Mouse (Mus musculus): ENCODE data around the gene Osbpl9.

Osbpl9 gene

GRCm38 (mm10) chr4:109207524-109207923 lies 5.5 kb upstream of the Osbpl9 start:
- no peak for DNase-seq (ENCODE audit: low spot score in 2 of 2)

DNA sequence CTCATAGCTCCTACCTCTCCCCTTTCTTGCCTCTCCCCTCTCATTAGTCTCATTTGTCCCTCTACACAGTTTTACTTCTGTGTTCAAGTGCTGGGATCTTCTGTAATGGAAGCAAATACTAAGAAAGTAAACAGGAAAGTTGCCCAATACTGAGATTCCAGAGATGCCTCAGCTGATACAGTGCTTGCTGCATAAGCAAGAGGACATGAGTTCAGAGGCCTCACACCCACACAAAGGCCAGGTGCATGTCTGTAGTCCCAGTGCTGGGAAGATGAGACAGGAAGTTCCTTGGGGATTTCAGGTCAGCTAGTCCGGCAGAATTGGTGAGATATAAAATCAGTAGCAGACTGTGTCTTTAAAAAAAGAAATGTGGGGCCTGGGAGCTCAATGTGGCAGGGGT lies 2.3 kb upstream of the Osbpl9 start:
- DNase-seq (ENCODE audit: low spot score in 2 of 2), result no peak

DNA sequence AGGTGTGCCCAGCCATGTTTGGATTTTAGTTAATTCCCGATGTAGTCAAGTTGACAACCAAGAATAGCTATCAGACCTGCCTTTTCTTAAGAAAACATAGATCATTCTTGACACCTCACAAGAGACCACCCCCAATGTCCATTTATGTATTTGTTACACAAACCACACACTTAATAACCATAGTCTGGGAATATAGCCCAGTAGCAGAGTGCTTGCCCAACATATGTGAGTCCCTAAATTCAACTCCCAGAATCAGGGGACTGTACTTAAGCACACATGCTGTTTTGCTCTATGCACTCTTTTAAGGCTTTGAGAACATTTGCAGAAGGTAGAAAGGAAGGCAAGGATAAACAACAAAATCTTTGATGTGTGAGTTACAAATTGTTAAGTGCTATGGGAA lies 1.9 kb upstream of the Osbpl9 start:
- no peak for DNase-seq (ENCODE audit: low spot score in 2 of 2)

- no peak for DNase-seq (ENCODE audit: low spot score in 2 of 2)
Measured at GRCm38 (mm10) chr4:109199069-109199468, 3.0 kb downstream of the Osbpl9 start.

GRCm38 (mm10) chr4:109195900-109196629 lies 6.0 kb downstream of the Osbpl9 start:
- DNase-seq (ENCODE audit: low spot score in 2 of 2), result no peak

- DNase-seq (ENCODE audit: low spot score in 2 of 2), result no peak
Measured at GRCm38 (mm10) chr4:109193886-109194285, 8.2 kb downstream of the Osbpl9 start.

DNA sequence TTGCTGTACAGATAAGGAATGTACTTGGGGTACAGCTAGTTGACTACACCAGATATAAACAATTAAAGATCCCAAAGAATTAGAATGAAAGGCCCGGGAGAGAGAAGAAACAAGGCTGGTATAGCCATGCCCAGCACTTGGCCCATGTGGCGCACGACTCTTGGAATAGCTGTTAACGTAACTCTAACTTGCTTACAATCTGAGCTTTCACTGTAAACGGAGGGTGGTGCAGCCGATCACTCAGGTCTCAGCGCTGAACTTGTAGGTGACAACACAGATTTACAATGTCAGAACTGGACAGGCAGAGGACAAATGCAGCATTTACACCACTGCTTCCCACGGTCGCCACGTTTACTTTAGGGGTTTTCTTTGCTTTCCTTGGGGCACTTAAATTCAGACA lies 10.5 kb downstream of the Osbpl9 start:
- DNase-seq (ENCODE audit: low spot score in 2 of 2), result no peak

- no peak for DNase-seq (ENCODE audit: low spot score in 2 of 2)
Measured at GRCm38 (mm10) chr4:109185616-109186405, 16.3 kb downstream of the Osbpl9 start.

DNA sequence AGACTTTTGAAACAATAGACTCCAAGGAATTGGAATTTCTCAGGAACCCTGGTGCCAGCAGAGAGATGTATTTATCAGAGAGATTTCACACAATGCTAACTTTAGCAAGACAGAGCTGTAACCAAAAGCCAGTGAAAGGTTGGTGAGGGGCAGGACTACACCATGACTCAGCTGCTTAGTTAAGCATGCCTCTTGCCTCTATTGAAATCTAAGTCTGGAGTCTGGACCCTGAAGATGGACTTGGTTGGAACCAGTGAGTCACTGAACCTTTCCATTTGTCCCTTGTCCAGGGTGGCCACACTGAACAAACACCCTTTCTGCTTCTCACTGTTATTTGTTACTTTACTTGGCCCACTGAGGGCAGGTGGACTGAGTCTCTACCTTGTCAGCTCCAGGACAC lies 26.4 kb downstream of the Osbpl9 start:
- no peak for DNase-seq (ENCODE audit: low spot score in 2 of 2)

GRCm38 (mm10) chr4:109173775-109174440 lies 28.2 kb downstream of the Osbpl9 start:
- DNase-seq (ENCODE audit: low spot score in 2 of 2), result no peak

GRCm38 (mm10) chr4:109173369-109173768 lies 28.7 kb downstream of the Osbpl9 start:
- DNase-seq (ENCODE audit: low spot score in 2 of 2), result no peak

- DNase-seq (ENCODE audit: low spot score in 2 of 2), result peak; percentile 89 to 95
Measured at GRCm38 (mm10) chr4:109165521-109166173, 36.4 kb downstream of the Osbpl9 start.

- peak; percentile 51 to 60 for DNase-seq (ENCODE audit: low spot score in 2 of 2)
Measured at GRCm38 (mm10) chr4:109156481-109157261, 45.4 kb downstream of the Osbpl9 start.

GRCm38 (mm10) chr4:109156073-109156472 lies 46.0 kb downstream of the Osbpl9 start:
- DNase-seq (ENCODE audit: low spot score in 2 of 2), result peak in 1 of 2 experiments; percentile 30

- DNase-seq (ENCODE audit: low spot score in 2 of 2), result no peak
Measured at GRCm38 (mm10) chr4:109150214-109150613, 51.9 kb downstream of the Osbpl9 start.

GRCm38 (mm10) chr4:109149411-109149810 lies 52.7 kb downstream of the Osbpl9 start:
- no peak for DNase-seq (ENCODE audit: low spot score in 2 of 2)

DNA sequence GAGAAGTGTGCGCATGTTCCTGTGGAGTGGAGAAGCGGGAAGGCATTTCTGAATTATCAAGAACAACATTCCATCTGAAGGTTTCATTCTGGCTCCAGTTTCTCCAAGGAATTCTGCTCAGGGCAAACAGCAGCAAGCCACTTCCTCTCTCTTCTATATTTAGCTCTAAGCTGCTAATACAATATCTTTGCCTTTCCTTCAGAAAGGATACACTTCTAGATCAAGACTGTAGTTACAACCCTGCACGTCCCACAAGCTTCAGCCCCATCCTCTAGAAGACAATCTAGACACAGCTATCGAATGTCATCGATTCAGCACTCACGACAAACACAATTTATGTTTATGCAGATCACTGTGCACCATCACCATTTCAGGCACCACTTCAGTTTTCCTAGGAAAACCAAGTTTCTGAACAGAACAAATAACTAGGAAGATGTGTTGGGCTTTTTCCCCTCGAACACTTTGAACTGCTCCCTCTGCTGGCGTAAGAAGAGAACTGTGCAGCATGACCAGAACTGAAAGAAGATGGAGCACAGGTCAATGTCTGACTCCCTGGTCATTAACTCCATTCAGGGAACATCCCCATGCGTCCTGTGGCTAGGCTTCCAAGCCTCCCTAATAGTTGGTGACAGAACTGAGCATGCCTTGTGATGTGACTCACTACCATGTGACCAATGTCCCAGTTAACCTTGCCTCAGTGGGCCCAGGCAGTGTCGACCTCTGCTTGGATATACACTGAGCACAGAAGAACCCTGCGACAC lies 54.6 kb downstream of the Osbpl9 start:
- peak; percentile 38 to 64 for DNase-seq (ENCODE audit: low spot score in 2 of 2)

DNA sequence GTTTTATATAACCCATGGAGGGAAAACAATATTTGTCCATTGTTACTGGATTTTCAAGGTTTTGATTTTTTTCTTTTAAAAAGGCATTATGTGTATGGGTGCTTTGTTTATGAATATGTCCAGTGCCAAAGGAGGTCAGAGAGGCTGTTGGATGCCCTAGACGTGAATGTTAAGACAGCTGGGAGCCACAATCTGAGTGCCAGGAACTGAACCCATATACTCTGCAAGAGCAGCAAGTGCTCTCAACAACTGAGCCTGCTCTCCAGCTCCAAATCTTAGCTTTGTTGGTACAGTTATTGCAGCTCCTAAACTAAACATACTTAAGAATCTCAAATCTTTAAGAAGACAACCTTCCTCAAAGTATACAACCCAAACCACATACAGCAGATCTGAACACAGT lies 59.0 kb downstream of the Osbpl9 start:
- DNase-seq (ENCODE audit: low spot score in 2 of 2), result no peak

DNA sequence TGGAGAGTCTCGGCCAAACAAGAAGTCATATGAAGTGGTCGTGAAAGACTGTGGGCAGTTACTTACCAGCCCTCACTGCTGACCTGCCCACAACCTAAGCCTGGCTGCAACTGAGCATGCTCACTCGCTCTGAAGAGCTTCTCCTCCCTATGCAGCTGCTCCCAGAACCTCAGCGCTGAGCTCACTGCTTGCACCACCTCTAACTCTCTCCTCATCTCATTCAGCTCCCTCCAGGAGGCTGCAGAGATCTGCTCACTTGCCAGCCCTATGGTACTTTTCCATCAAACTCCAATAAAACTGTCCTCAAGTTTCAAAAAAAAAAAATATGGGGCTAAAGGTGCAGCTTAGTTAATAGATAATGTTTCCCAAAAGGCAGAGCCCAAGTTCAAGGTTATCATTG lies 63.5 kb downstream of the Osbpl9 start:
- DNase-seq (ENCODE audit: low spot score in 2 of 2), result no peak

DNA sequence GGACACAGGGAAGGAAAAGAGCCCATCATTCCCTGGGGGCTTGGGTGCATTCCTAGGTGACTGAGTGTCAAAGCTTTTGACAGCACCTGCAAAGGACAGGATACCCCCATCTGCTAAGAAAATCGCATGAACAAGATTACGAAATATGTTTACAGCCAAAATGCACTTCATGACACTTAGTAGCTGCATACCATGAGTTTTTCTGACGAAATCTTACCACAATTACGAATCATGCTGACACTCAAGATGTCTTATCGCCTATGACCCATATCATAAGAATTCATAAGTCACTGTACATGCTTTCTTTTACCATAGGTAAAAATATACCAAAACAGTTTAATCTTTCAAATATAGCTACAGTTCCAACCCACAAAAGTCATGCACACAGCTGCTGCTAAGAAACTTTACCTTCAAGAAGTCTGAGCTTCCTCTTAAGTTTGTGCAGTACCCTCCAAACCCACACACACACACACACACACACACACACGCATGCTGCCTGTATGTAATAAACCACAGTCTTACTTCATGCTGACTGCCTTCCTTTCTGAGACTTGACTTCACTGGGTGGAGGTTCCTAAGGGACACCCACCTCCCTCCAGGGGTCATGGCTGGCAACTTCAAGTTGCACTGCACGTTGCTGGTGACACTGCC lies 65.5 kb downstream of the Osbpl9 start:
- DNase-seq (ENCODE audit: low spot score in 2 of 2), result no peak
